Mouse (Mus musculus) hindbrain, embryonic 15.5 days (tissue): ENCODE measurements around the gene Ggt1. TPM values are rescaled to one million over a fixed set of nuclear protein-coding genes. Genes with fewer than 3 reads are reported as not detected.
"Not testable (repeated sequence)": the region's sequence is repeated elsewhere in the genome, so short reads cannot be mapped to it uniquely, and the experiment has no call there.

Source experiments
- ATAC-seq: fragments of 200-750 bp; cut with Nextera tagmentation; 2 replicates; pipeline ENCODE4 v1.8.0; 2017; ENCODE audit warnings: low read depth, moderate number of reproducible peaks, moderate TSS enrichment; ENCODE audit not compliant: low FRiP score
- H3K27ac ChIP-seq: fragments of 300-500 bp; sonication (generic); replicated peaks from 2 replicates; pipeline ENCODE4 v1.5.1; 2015; ENCODE audit warnings: mild to moderate bottlenecking, inconsistent platforms
- H3K27me3 ChIP-seq: fragments of 300-500 bp; sonication (generic); 2 replicates; pipeline ENCODE4 v1.6.1; 2015; ENCODE audit warnings: control low read depth, inconsistent platforms
- H3K36me3 ChIP-seq: fragments of 300-500 bp; sonication (generic); 2 replicates; pipeline ENCODE4 v1.6.1; 2015; ENCODE audit warnings: control low read depth, inconsistent platforms
- H3K4me1 ChIP-seq: fragments of 300-500 bp; sonication (generic); replicated peaks from 2 replicates; pipeline ENCODE4 v1.6.1; 2015; ENCODE audit warnings: control low read depth, inconsistent platforms
- H3K4me2 ChIP-seq: fragments of 300-500 bp; sonication (generic); 2 replicates; pipeline ENCODE4 v1.6.1; 2015; ENCODE audit warnings: moderate library complexity, mild to moderate bottlenecking, inconsistent platforms
- H3K4me3 ChIP-seq: fragments of 300-500 bp; sonication (generic); 2 replicates; pipeline ENCODE4 v1.5.1; 2015; ENCODE audit warnings: mild to moderate bottlenecking, inconsistent platforms
- H3K9ac ChIP-seq: fragments of 300-500 bp; sonication (generic); 2 replicates; pipeline ENCODE4 v1.6.1; 2015; ENCODE audit warnings: inconsistent platforms
- H3K9me3 ChIP-seq: fragments of 300-500 bp; sonication (generic); 2 replicates; pipeline ENCODE4 v1.6.1; 2016; ENCODE audit warnings: control low read depth, inconsistent platforms
- WGBS: fragments of 180-500 bp; shearing (Covaris S2); methylation state at CpG from one replicate; pipeline ENCODE4 v1.1.7; 2015; 5-methylcytosine and 5-hydroxymethylcytosine counted together
- polyA plus RNA-seq: library from polyadenylated mRNA; unstranded; fragments of >200 nt; fragmentation: Nextera tagmentation; extraction: Ambion mirVana; gene quantifications from 2 replicates; pipeline ENCODE4 v1.2.1, GENCODE M21; 2015

Gene Ggt1
- polyA plus RNA-seq, 1 experiment from 2014 or later, result 1.3 TPM

DNA sequence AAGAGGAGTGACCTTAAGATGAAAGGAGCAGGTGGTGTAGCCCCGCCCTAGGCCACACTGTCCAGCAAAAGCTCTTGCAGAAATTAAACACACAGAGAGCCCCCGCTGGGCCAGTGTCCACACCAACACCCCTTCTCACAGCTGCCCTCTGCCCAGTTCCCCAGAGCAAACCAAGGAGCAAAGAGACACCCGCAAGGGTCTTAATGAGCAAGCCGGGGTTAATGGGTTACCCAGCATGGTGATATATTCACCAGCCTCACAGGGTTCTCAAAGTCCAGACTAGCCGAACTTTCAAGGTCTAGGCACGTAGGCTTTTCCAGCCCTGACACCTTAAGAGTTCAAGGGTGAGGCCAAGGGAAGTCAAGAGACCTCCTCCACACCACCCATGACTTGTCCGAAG, 4.5 kb downstream of the Ggt1 start:
- 68% methylated on average over 7 of the region's 7 CpGs for WGBS
- no peaks in the 10 kb centered on the region for H3K9me3 ChIP-seq
- H3K27ac ChIP-seq, result no peak overlapping the region
- H3K36me3 ChIP-seq, result no peaks in the 10 kb centered on the region
- peaks cover 5% of the 10 kb centered on the region for H3K4me1 ChIP-seq
- ATAC-seq, result no peak
- no peaks in the 10 kb centered on the region for H3K27me3 ChIP-seq
- no peak overlapping the region for H3K4me3 ChIP-seq
- H3K9ac ChIP-seq, result no peak overlapping the region
- no peak overlapping the region for H3K4me2 ChIP-seq

DNA sequence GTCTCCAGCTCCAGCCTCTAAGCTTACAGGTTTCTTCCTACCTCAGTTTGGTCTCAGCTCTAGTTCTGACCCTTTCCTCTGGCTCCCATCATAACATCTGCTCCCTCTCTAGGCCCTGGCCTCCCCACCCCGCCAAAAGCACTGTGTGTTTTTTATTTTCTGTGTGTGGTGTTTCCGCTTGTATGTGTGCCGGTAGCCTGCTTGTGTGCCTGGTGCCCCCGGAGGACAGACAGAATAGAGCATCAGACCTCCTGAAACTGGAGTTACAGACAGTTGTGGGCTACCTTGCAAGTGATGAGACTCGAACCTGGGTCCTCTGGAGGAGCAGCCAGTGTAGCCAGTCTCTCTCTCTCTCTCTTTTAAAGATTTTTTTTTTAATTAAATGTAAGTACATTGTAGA, 4.9 kb downstream of the Ggt1 start:
- no peak for ATAC-seq

GRCm38 (mm10) chr10:75566765-75567164, 5.4 kb downstream of the Ggt1 start:
- not testable (repeated sequence) for H3K27me3 ChIP-seq, H3K9me3 ChIP-seq, H3K9ac ChIP-seq, H3K4me3 ChIP-seq, ATAC-seq, H3K4me2 ChIP-seq, H3K4me1 ChIP-seq, H3K27ac ChIP-seq, H3K36me3 ChIP-seq
- 81% methylated on average over 2 of the region's 2 CpGs for WGBS

More for the DNA sequence above, 4.9 kb downstream of the Ggt1 start:
- Histone ChIP-seq H3K4me1 (peaks cover 1% of the 10 kb centered on the region), H3K27ac (no peak overlapping the region), H3K36me3 (no peaks in the 10 kb centered on the region), H3K4me2 (no peak overlapping the region), H3K4me3 (no peak overlapping the region), H3K9me3 (no peaks in the 10 kb centered on the region), H3K27me3 (no peaks in the 10 kb centered on the region), H3K9ac (no peak overlapping the region)
- WGBS, result 82% methylated on average over 5 of the region's 5 CpGs

- no peak for ATAC-seq
- no peak overlapping the region for H3K9ac ChIP-seq
- H3K36me3 ChIP-seq, result no peaks in the 10 kb centered on the region
- H3K4me3 ChIP-seq, result no peak overlapping the region
- no peak overlapping the region for H3K27ac ChIP-seq
- H3K27me3 ChIP-seq, result no peaks in the 10 kb centered on the region
- H3K9me3 ChIP-seq, result no peaks in the 10 kb centered on the region
- H3K4me2 ChIP-seq, result no peak overlapping the region
- 38% methylated on average over 5 of the region's 5 CpGs for WGBS
- H3K4me1 ChIP-seq, result no peaks in the 10 kb centered on the region
Observed at GRCm38 (mm10) chr10:75568029-75568428, 6.6 kb downstream of the Ggt1 start.

DNA sequence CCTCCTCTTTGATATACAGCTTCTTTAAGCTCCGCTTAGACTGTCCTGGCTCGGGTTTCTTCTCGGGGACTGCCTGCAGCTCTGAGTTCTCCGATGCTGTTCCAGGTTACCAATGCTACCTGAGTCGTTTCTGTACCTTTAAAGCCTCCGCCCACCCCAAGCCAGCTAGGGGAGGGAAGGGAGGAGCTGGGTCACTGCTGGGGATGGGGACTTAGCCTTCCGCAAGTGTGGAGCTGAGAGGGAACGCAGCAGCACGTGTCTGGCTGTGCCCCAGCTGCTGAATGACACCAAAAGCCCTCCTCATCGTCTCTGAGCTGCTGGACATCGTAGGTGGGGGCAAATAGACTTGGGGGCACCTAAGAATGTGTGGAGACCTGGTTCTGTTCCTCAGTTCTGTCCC, 7.0 kb downstream of the Ggt1 start:
- Histone ChIP-seq H3K27me3 (no peaks in the 10 kb centered on the region), H3K9me3 (no peaks in the 10 kb centered on the region), H3K4me1 (no peaks in the 10 kb centered on the region), H3K4me3 (no peak overlapping the region), H3K27ac (no peak overlapping the region), H3K36me3 (no peaks in the 10 kb centered on the region), H3K9ac (no peak overlapping the region), H3K4me2 (no peak overlapping the region)
- WGBS, result 11% methylated on average over 11 of the region's 11 CpGs
- ATAC-seq, result no peak

DNA sequence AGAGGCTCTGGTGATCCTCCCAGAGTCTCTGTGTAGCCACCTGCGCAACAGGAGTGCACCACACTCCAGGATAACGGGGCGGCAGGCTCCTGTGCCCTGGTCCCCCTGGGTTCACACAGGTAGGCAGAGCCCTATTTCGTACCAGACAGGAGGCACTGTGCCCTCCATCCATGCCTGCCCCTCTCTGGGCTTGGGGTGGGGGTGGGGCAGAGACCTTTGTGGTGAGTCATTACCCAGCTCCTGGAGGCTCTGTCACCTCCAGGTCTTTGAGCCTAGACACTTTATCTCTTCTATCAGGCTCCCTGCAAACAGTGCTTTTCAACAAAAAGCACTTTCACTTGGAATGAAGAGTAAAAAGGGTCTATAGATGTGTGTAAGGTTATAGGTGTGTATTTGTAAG, 7.4 kb downstream of the Ggt1 start:
- no peaks in the 10 kb centered on the region for H3K27me3 ChIP-seq
- no peaks in the 10 kb centered on the region for H3K4me1 ChIP-seq
- H3K9me3 ChIP-seq, result no peaks in the 10 kb centered on the region
- no peak overlapping the region for H3K4me3 ChIP-seq
- WGBS, result 12% methylated on average over 4 of the region's 4 CpGs
- no peak overlapping the region for H3K27ac ChIP-seq
- no peaks in the 10 kb centered on the region for H3K36me3 ChIP-seq
- ATAC-seq, result no peak
- H3K4me2 ChIP-seq, result no peak overlapping the region
- H3K9ac ChIP-seq, result no peak overlapping the region

DNA sequence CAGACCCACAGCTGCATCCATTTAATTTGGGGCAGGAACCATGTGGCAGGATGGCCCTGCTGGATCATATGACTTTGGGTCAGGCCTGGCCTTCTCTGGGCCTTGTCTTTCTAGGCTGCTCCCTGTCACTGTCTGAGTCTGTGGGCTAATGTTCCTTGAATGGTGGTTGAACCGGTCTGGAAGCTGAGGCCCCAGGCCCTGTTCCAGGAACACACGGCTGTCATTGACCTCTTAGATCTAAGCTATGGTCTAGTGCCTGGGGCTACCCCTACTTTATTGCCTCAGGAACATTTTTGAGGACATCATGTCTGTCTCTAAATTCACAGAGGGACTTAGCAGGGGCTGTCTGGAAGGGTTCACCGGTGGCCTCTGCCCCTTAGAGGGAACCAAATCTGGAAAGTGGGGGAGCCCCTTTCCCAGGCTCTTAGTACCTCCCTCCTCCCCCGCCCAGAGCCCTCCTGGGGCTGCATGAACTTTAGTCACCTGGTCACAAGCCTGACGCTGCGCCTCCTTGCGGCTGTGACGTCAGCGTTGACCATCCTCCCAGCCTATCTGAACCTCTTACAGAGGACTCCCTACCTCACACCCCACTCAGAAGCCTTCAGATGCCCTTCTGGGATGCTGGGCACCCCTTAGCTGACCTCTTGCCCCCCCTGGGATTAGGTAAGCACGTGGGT, 9.7 kb downstream of the Ggt1 start:
- no peaks in the 10 kb centered on the region for H3K4me1 ChIP-seq
- no peak overlapping the region for H3K4me2 ChIP-seq
- no peaks in the 10 kb centered on the region for H3K27me3 ChIP-seq
- 26% methylated on average over 10 of the region's 10 CpGs for WGBS
- no peak overlapping the region for H3K27ac ChIP-seq
- no peaks in the 10 kb centered on the region for H3K36me3 ChIP-seq
- H3K9ac ChIP-seq, result no peak overlapping the region
- no peak overlapping the region for H3K4me3 ChIP-seq
- ATAC-seq, result no peak; the same call in 1 of the 2 replicates
- H3K9me3 ChIP-seq, result no peaks in the 10 kb centered on the region

GRCm38 (mm10) chr10:75571937-75572336, 10.5 kb downstream of the Ggt1 start:
- no peaks in the 10 kb centered on the region for H3K4me1 ChIP-seq
- ATAC-seq, result no peak
- no peak overlapping the region for H3K27ac ChIP-seq
- H3K27me3 ChIP-seq, result no peaks in the 10 kb centered on the region
- no peak overlapping the region for H3K4me2 ChIP-seq
- WGBS, result 42% methylated on average over 9 of the region's 9 CpGs
- no peaks in the 10 kb centered on the region for H3K9me3 ChIP-seq
- no peaks in the 10 kb centered on the region for H3K36me3 ChIP-seq
- H3K4me3 ChIP-seq, result no peak overlapping the region
- H3K9ac ChIP-seq, result no peak overlapping the region

GRCm38 (mm10) chr10:75573181-75573580, 11.8 kb downstream of the Ggt1 start:
- Histone ChIP-seq H3K36me3 (no peaks in the 10 kb centered on the region), H3K9ac (no peak overlapping the region), H3K9me3 (no peaks in the 10 kb centered on the region), H3K4me1 (no peaks in the 10 kb centered on the region), H3K4me2 (no peak overlapping the region), H3K27ac (no peak overlapping the region), H3K27me3 (no peaks in the 10 kb centered on the region), H3K4me3 (no peak overlapping the region)
- WGBS, result 49% methylated on average over 10 of the region's 10 CpGs
- ATAC-seq, result no peak

GRCm38 (mm10) chr10:75573965-75574364, 12.6 kb downstream of the Ggt1 start:
- H3K27me3 ChIP-seq, result no peaks in the 10 kb centered on the region
- no peak overlapping the region for H3K4me3 ChIP-seq
- ATAC-seq, result no peak
- no peaks in the 10 kb centered on the region for H3K36me3 ChIP-seq
- no peak overlapping the region for H3K9ac ChIP-seq
- H3K9me3 ChIP-seq, result no peaks in the 10 kb centered on the region
- H3K4me2 ChIP-seq, result no peak overlapping the region
- no peak overlapping the region for H3K27ac ChIP-seq
- no peaks in the 10 kb centered on the region for H3K4me1 ChIP-seq
- 91% methylated on average over 9 of the region's 9 CpGs for WGBS

DNA sequence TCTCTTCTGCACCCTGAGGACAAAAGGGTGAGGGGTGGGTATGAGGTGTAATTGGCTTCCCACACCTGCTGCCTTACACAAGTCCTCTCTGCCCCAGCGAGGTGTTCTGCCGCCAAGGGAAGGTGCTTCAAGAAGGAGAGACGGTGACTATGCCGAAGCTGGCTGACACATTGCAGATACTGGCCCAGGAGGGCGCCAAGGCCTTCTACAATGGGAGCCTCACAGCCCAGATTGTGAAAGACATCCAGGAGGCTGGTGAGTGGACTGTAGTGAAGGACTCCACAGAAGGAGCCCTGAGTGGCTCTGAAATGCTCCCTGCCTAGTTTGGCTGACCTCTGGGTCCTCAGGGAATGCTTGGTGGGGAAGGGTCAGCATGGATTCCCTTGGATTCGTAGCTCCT, 17.7 kb downstream of the Ggt1 start:
- Histone ChIP-seq H3K4me2 (no peak overlapping the region), H3K9me3 (no peaks in the 10 kb centered on the region), H3K27ac (no peak overlapping the region), H3K4me3 (no peak overlapping the region), H3K36me3 (no peaks in the 10 kb centered on the region), H3K4me1 (no peaks in the 10 kb centered on the region), H3K9ac (no peak overlapping the region), H3K27me3 (no peaks in the 10 kb centered on the region)
- ATAC-seq, result no peak
- WGBS, result 82% methylated on average over 6 of the region's 6 CpGs

DNA sequence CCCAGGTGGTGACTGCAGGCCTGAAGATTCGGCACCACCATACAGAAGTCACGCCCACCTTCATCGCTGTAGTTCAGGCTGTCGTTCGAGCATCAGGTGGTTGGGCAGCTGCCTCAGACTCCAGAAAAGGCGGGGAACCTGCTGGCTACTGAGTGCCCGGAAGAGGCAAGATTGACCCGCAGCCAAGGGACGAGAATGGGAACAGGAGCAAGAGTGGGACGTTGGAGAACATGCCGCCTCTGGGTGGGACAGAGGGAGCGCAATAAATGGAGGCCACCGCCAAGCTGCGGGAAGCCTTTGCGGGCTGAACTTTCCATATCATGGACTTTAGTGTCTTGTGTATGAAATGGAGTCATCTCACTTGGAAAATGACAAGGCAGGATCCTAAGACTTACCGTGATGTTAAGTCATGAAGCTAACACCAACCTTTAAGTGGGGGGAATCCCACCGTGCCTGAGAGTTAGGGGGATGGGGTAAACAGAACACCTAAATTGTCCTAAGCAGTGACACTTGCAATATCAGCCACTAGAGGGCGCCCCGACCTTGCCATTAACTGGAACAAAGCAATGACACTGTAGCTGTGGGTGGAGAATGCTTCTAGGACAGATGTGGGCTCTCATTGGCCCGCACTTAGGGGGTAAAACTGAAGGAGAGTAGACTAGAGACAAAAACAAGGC, 24.6 kb downstream of the Ggt1 start:
- Histone ChIP-seq H3K4me2 (peak overlapping the region; percentile 41), H3K27me3 (no peaks in the 10 kb centered on the region), H3K4me3 (no peak overlapping the region), H3K36me3 (no peaks in the 10 kb centered on the region), H3K9ac (no peak overlapping the region), H3K4me1 (peaks cover 17% of the 10 kb centered on the region), H3K27ac (no peak overlapping the region), H3K9me3 (no peaks in the 10 kb centered on the region)
- 22% methylated on average over 20 of the region's 20 CpGs for WGBS
- peak; percentile 83 for ATAC-seq

DNA sequence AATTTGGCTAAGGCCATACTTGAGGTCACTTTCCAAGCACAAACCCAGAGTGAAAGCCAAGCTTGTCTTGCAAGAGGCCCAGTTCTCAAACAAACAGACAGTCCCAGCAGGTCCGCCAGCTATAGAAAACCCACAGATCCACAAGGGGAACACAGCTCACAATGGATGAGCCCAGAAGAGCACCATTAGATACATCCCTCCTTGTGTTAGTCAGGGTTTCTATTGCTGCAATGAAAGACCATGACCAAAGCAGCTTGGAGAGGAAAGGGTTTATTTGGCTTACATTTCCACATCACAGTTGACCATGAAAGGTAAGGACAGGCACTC, 25.1 kb downstream of the Ggt1 start:
- Histone ChIP-seq H3K4me2 (no peak overlapping the region), H3K9me3 (no peaks in the 10 kb centered on the region), H3K27me3 (no peaks in the 10 kb centered on the region), H3K9ac (no peak overlapping the region), H3K36me3 (no peaks in the 10 kb centered on the region), H3K4me3 (no peak overlapping the region), H3K4me1 (peaks cover 17% of the 10 kb centered on the region), H3K27ac (no peak overlapping the region)
- peak; percentile 60 for ATAC-seq
- WGBS, result 74% methylated on average over 1 of the region's 1 CpGs
